Comparison of ENCODE assay signal across 8 mouse cellular contexts in genomic region chrX:107402915-107403912, GRCm38 (mm10). TPM values are rescaled to one million over a fixed set of nuclear protein-coding genes. Genes with fewer than 3 reads are reported as not detected.
A peak's percentile ranks its signal among the peaks of the same experiment; 100 is the strongest.
DNase-seq lines count a peak whose midpoint lies in the region; ATAC-seq and TF ChIP-seq lines count a peak whose summit lies in the region.

Gene Itm2a (minus strand): TSS chrX:107403376.

- WGBS in embryonic facial prominence, embryonic 10.5 days = 15% methylated on average over 30 of the region's 30 CpGs
- 17% methylated on average over 30 of the region's 30 CpGs for WGBS in heart, adult 2 months
- WGBS in intestine, postnatal 0 days = 18% methylated on average over 30 of the region's 30 CpGs
- WGBS in liver, embryonic 11.5 days = 22% methylated on average over 26 of the region's 30 CpGs

- H3K36me3 ChIP-seq in embryonic facial prominence, embryonic 10.5 days (replicated peaks) = no peaks in the 10 kb centered on the region
- H3K36me3 ChIP-seq in heart, adult 2 months (ENCODE audit: control insufficient read depth, insufficient read depth, low read length) = no peaks in the 10 kb centered on the region
- no peaks in the 10 kb centered on the region for H3K36me3 ChIP-seq in intestine, postnatal 0 days (ENCODE audit: control insufficient read depth, insufficient read depth)
- no peaks in the 10 kb centered on the region for H3K36me3 ChIP-seq in liver, embryonic 11.5 days (ENCODE audit: control insufficient read depth, insufficient read depth, low read length)

- H3K9me3 ChIP-seq in embryonic facial prominence, embryonic 10.5 days = no peaks in the 10 kb centered on the region
- H3K9me3 ChIP-seq in intestine, postnatal 0 days (ENCODE audit: control insufficient read depth) = no peaks in the 10 kb centered on the region
- H3K9me3 ChIP-seq in liver, embryonic 11.5 days (ENCODE audit: control insufficient read depth, low read length) = no peaks in the 10 kb centered on the region

- H3K4me2 ChIP-seq in intestine, postnatal 0 days (replicated peaks; ENCODE audit: low read depth) = peak within 1 kb of the TSS; percentile 60
- peak within 1 kb of the TSS; percentile 66 for H3K4me2 ChIP-seq in liver, embryonic 11.5 days

- H3K4me3 ChIP-seq in embryonic facial prominence, embryonic 10.5 days = peak within 1 kb of the TSS; percentile 64
- H3K4me3 ChIP-seq in heart, adult 2 months = peak within 1 kb of the TSS; percentile 57
- H3K4me3 ChIP-seq in intestine, postnatal 0 days (ENCODE audit: low read depth, low read length) = peak within 1 kb of the TSS; percentile 41
- peak within 1 kb of the TSS; percentile 52 for H3K4me3 ChIP-seq in liver, embryonic 11.5 days (ENCODE audit: low read depth, low read length)

- TF ChIP-seq CTCF in heart, adult 2 months (IDR thresholded peaks at IDR 0.05) = no peak
- TF ChIP-seq CTCF in intestine, postnatal 0 days (IDR thresholded peaks at IDR 0.05; ENCODE audit: low read depth) = no peak

- H3K27me3 ChIP-seq in embryonic facial prominence, embryonic 10.5 days (replicated peaks; ENCODE audit: low read depth, poor library complexity, severe bottlenecking) = peaks cover 18% of the 10 kb centered on the region
- H3K27me3 ChIP-seq in heart, adult 2 months (ENCODE audit: control insufficient read depth, insufficient read depth, low read length) = no peaks in the 10 kb centered on the region
- no peaks in the 10 kb centered on the region for H3K27me3 ChIP-seq in intestine, postnatal 0 days (replicated peaks; ENCODE audit: control insufficient read depth, insufficient read depth, low read length)
- H3K27me3 ChIP-seq in liver, embryonic 11.5 days (replicated peaks; ENCODE audit: control insufficient read depth, insufficient read depth, low read length) = no peaks in the 10 kb centered on the region

- H3K9ac ChIP-seq in heart, adult 2 months (ENCODE audit: low read depth, low read length) = peak within 1 kb of the TSS; percentile 77
- H3K9ac ChIP-seq in intestine, postnatal 0 days (ENCODE audit: low read depth, low read length) = no peak within 1 kb of the TSS
- H3K9ac ChIP-seq in liver, embryonic 11.5 days (ENCODE audit: low read depth, low read length) = peak within 1 kb of the TSS; percentile 20; the same call in 1 of the 2 replicates

- no peak for TF ChIP-seq EP300 in heart, adult 2 months (IDR thresholded peaks at IDR 0.05; ENCODE audit: insufficient read depth, low read depth, low read length)

- intact Hi-C loops in heart, adult 2 months (cut with DNase I) = loop anchor here (1.0 kb wide), 1 partner anchor 19 kb away; no protein-coding TSS in a partner anchor

- DNase-seq in spleen, adult 18-20 months = peak; percentile 8 to 18
- DNase-seq in spleen, postnatal 14 days (ENCODE audit: low spot score in 2 of 2) = no peak
- DNase-seq in embryonic facial prominence, embryonic 10.5 days (ENCODE audit: low spot score) = peak; percentile 81
- peak; percentile 24 to 43 for DNase-seq in heart, adult 2 months
- peak; percentile 52 for DNase-seq in liver, embryonic 11.5 days (ENCODE audit: low spot score)
- peak; percentile 74 for DNase-seq in naive thymus-derived CD4-positive, alpha-beta T cell, adult 2 months (ENCODE audit: low read depth)
- DNase-seq in testis, postnatal 14 days (ENCODE audit: low spot score) = peak; percentile 4

- H3K27ac ChIP-seq in embryonic facial prominence, embryonic 10.5 days (replicated peaks) = peak within 1 kb of the TSS; percentile 79
- no peak within 1 kb of the TSS for H3K27ac ChIP-seq in heart, adult 2 months
- no peak within 1 kb of the TSS for H3K27ac ChIP-seq in intestine, postnatal 0 days (ENCODE audit: low read depth, low read length)
- H3K27ac ChIP-seq in liver, embryonic 11.5 days (ENCODE audit: low read depth, low read length) = peak within 1 kb of the TSS; percentile 2; the same call in 1 of the 2 replicates

- peaks cover 11% of the 10 kb centered on the region for H3K4me1 ChIP-seq in embryonic facial prominence, embryonic 10.5 days
- no peaks in the 10 kb centered on the region; the same call in 1 of the 2 replicates for H3K4me1 ChIP-seq in heart, adult 2 months (ENCODE audit: control insufficient read depth, insufficient read depth, low read length)
- H3K4me1 ChIP-seq in intestine, postnatal 0 days (replicated peaks; ENCODE audit: control insufficient read depth, insufficient read depth, low read length) = no peaks in the 10 kb centered on the region
- no peaks in the 10 kb centered on the region for H3K4me1 ChIP-seq in liver, embryonic 11.5 days (replicated peaks; ENCODE audit: control insufficient read depth, insufficient read depth, low read length)

- peak; percentile 50; the same call in 1 of the 2 replicates for TF ChIP-seq POLR2A in heart, adult 2 months (IDR thresholded peaks at IDR 0.05; ENCODE audit: insufficient read depth, low read depth, low read length)

- no peak for ATAC-seq in intestine, postnatal 0 days
- peak; percentile 89 for ATAC-seq in liver, embryonic 11.5 days (replicated peaks; ENCODE audit: low FRiP score)

- no peaks in the 10 kb centered on the region for H3K79me2 ChIP-seq in heart, adult 2 months (replicated peaks; ENCODE audit: control insufficient read depth, insufficient read depth, low read length)

RNA-seq across cellular contexts. Expression of gene Itm2a, which starts in this region (rescaled TPM):
- 131 and 176 TPM in 2 replicates for polyA plus RNA-seq in embryonic facial prominence, embryonic 10.5 days (2016; fragmentation: Nextera tagmentation; extraction: Ambion mirVana)
- 10 to 100 TPM in 1 of 2 experiments, 1 to 10 TPM in 1; 9.7 to 12.7 TPM for total RNA-seq in heart, adult 2 months (2021)
- polyA plus RNA-seq in heart, adult 2 months (2012; rRNA removed) = 10.0 and 21.0 TPM in 2 replicates
- polyA plus RNA-seq in intestine, postnatal 0 days (2015; fragmentation: Nextera tagmentation; extraction: Ambion mirVana) = 187 and 193 TPM in 2 replicates
- 492 and 516 TPM in 2 replicates for polyA plus RNA-seq in liver, embryonic 11.5 days (2014; fragmentation: Nextera tagmentation; extraction: Ambion mirVana)

Comparison
In these comparisons a context has a peak if more than half of its experiments do, and no peak if none do; other contexts are left out.
1. DNase-seq: peak in spleen, adult 18-20 months (2 of 2), embryonic facial prominence, embryonic 10.5 days (single experiment), heart, adult 2 months (2 of 2), liver, embryonic 11.5 days (single experiment), naive thymus-derived CD4-positive, alpha-beta T cell, adult 2 months (single experiment) and testis, postnatal 14 days (single experiment); none in spleen, postnatal 14 days (0 of 2).
2. H3K27ac ChIP-seq: peak in embryonic facial prominence, embryonic 10.5 days (single experiment) and liver, embryonic 11.5 days (single experiment); none in heart, adult 2 months (single experiment) and intestine, postnatal 0 days (single experiment).
3. Peak in every context shown above with its lines, with median percentiles within 50 percentile points of each other: H3K4me3 ChIP-seq.